Mouse (Mus musculus) CD4-positive naive resting alpha-beta T cell, adult 76 days (primary cell): ENCODE data around the gene Oas1d. TPM values are rescaled to one million over a fixed set of nuclear protein-coding genes. Genes with fewer than 3 reads are reported as not detected.

Experiments
- total RNA-seq: library from RNA; stranded (reverse); gene quantifications from one replicate; pipeline ENCODE4 v1.2.4, GENCODE M21; 2023

Gene Oas1d
- not detected for total RNA-seq

GRCm38 (mm10) chr5:120914204-120914603, at the start of gene Oas1d:
Gene Oas1d (plus strand): TSS chr5:120914536.

DNA sequence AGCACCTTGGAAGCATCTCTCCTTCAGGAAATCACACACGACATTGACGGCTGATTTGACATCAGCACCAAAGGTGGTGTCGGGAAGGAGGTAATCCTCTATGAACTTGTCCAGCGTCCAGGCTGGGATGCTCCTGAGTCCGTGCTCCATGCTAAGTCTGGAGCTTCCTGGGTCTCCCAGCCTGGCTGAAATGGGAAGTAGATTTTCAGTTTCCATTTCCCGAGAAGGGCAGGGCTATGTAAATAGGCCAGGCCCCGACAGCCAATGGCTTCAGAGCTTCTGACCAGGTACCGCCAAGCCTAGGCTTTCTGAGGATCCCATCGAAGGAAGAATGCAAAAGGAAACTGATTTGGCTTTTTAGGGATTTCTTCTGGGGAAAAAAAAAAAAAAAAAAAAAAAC, 26.9 kb upstream of the Oas1d start, which contains the start of gene Oas1g:
TSS of gene Oas1g (minus strand) at position 201 of the 400 bp plus-strand sequence.

GRCm38 (mm10) chr5:120906791-120907733, 7.3 kb upstream of the Oas1d start, which contains the start of gene Oas1a:
Gene Oas1a (minus strand): TSS chr5:120907521.

Other genes with a start within 250 kb of the Oas1d start
- 197 TPM for gene Dtx1, start 202.6 kb upstream of the Oas1d start, total RNA-seq
- 12.6 TPM for gene Oas2, start 164.7 kb upstream of the Oas1d start, total RNA-seq
- gene Oas3, start 136.9 kb upstream of the Oas1d start, total RNA-seq: 8.6 TPM
- gene Oas1e, start 119.0 kb upstream of the Oas1d start, total RNA-seq: 0.41 TPM
- gene Oas1c, start 102.0 kb upstream of the Oas1d start, total RNA-seq: 10.5 TPM
- gene Oas1f, start 67.2 kb upstream of the Oas1d start, total RNA-seq: not detected
- not detected for gene Oas1h, start 53.1 kb upstream of the Oas1d start, total RNA-seq
- not detected for gene Oas1g, start 26.9 kb upstream of the Oas1d start, total RNA-seq
- 4.7 TPM for gene Oas1a, start 7.0 kb upstream of the Oas1d start, total RNA-seq
- gene Rph3a, start 95.6 kb downstream of the Oas1d start, total RNA-seq: not detected